Mouse (Mus musculus) intestine, postnatal 0 days (tissue): ENCODE data around the gene Igsf3. TPM values are rescaled to one million over a fixed set of nuclear protein-coding genes. Genes with fewer than 3 reads are reported as not detected.

ENCODE experiments used
- ATAC-seq: fragments of 200-750 bp; cut with Nextera tagmentation; 2 replicates; pipeline ENCODE4 v1.8.0; 2017; ENCODE audit warnings: mild to moderate bottlenecking, moderate TSS enrichment, moderate library complexity
- H3K27ac ChIP-seq: fragments of 300-500 bp; sonication (generic); 2 replicates; pipeline ENCODE4 v1.5.1; 2014; ENCODE audit warnings: mild to moderate bottlenecking, low read depth, low read length, moderate library complexity
- H3K27me3 ChIP-seq: fragments of 300-500 bp; sonication (generic); replicated peaks from 2 replicates; pipeline ENCODE4 v1.6.1; 2014; ENCODE audit warnings: low read length, mixed read lengths; ENCODE audit not compliant: control insufficient read depth, insufficient read depth
- H3K36me3 ChIP-seq: fragments of 300-500 bp; sonication (generic); 2 replicates; pipeline ENCODE4 v1.6.1; 2014; ENCODE audit warnings: mild to moderate bottlenecking, moderate library complexity; ENCODE audit not compliant: control insufficient read depth, insufficient read depth
- H3K4me1 ChIP-seq: fragments of 300-500 bp; sonication (generic); replicated peaks from 2 replicates; pipeline ENCODE4 v1.6.1; 2014; ENCODE audit warnings: antibody characterized with exemption, low read length, mixed read lengths; ENCODE audit not compliant: control insufficient read depth, insufficient read depth
- H3K4me2 ChIP-seq: fragments of 300-500 bp; sonication (generic); replicated peaks from 2 replicates; pipeline ENCODE4 v1.6.1; 2014; ENCODE audit warnings: low read depth, mild to moderate bottlenecking, moderate library complexity
- H3K4me3 ChIP-seq: fragments of 300-500 bp; sonication (generic); 2 replicates; pipeline ENCODE4 v1.5.1; 2014; ENCODE audit warnings: low read depth, low read length
- H3K9ac ChIP-seq: fragments of 300-500 bp; sonication (generic); 2 replicates; pipeline ENCODE4 v1.6.1; 2014; ENCODE audit warnings: mild to moderate bottlenecking, low read depth, low read length
- H3K9me3 ChIP-seq: fragments of 300-500 bp; sonication (generic); 2 replicates; pipeline ENCODE4 v1.6.1; 2016; ENCODE audit warnings: mixed run types; ENCODE audit not compliant: control insufficient read depth
- CTCF ChIP-seq: sonication (generic); IDR thresholded peaks from 2 replicates; pipeline ENCODE4 v1.5.1; 2016; ENCODE audit warnings: low read depth, mild to moderate bottlenecking, control low read depth, antibody characterized with exemption, moderate library complexity
- WGBS: fragments of 180-500 bp; shearing (Covaris S2); extraction: QIAGEN DNeasy Blood & Tissue Kit; methylation state at CpG from one replicate; pipeline ENCODE4 v1.1.7; 2014; 5-methylcytosine and 5-hydroxymethylcytosine counted together
- polyA plus RNA-seq: library from polyadenylated mRNA; unstranded; fragments of >200 nt; fragmentation: Nextera tagmentation; extraction: Ambion mirVana; gene quantifications from 2 replicates; pipeline ENCODE4 v1.2.1, GENCODE M21; 2015

Gene Igsf3
- polyA plus RNA-seq, 1 experiment from 2014 or later: 13.0 TPM

DNA sequence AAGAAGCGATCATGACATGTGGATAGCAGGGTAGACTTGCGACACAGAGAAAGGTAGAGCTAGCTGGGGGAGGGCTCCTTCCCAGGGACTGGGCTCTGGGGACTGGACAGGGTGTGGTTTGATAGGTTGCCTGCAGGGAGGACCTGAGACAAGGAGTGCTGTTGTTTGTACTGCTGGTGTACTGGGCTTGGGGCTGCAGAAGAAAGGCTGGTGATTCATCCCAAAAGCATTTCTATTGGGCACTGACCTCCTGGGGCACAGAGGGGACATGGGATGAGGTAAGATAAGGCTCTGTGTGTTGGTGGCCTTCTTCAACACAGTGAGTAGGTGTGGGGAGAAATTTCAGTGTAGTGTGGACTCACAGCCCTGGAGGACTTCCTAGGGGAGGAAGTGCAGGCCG is 29.2 kb downstream of the Igsf3 start:
- Histone ChIP-seq H3K9ac (no peak overlapping the region), H3K4me1 (0 out of 2 replicates have a peak, but pooled peaks cover 4% of the 10 kb centered on the region), H3K27ac (no peak overlapping the region), H3K9me3 (no peaks in the 10 kb centered on the region), H3K36me3 (no peaks in the 10 kb centered on the region), H3K27me3 (no peaks in the 10 kb centered on the region), H3K4me2 (no peak overlapping the region), H3K4me3 (no peak overlapping the region)
- no peak for TF ChIP-seq CTCF
- ATAC-seq: peak; percentile 63
- WGBS: 32% methylated on average over 3 of the region's 3 CpGs

DNA sequence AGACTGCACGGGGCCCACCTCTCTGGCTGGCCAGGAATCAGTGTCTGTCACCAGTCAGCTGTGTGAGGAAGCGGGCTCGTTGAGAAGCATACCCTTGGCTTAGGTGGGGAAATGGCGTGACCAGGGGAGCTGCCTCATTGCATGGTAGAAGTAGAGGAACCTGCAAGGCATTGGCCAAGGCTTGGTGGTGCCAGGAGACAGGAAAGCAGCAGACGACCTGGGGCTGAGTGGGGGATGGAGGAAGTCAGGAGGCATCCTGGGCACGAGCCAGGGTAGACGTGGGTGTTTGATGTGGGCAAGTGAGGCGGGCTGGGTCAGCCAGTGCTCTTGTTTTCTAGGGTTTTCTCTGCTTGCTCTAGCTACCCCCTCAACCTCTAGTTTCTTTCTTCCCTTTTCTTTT is 30.7 kb downstream of the Igsf3 start:
- no peak overlapping the region for H3K27ac ChIP-seq
- ATAC-seq: no peak
- no peaks in the 10 kb centered on the region for H3K27me3 ChIP-seq
- no peak overlapping the region for H3K9ac ChIP-seq
- 80% methylated on average over 8 of the region's 8 CpGs for WGBS
- H3K4me2 ChIP-seq: no peak overlapping the region
- H3K4me3 ChIP-seq: no peak overlapping the region
- 0 out of 2 replicates have a peak, but pooled peaks cover 4% of the 10 kb centered on the region for H3K4me1 ChIP-seq
- no peaks in the 10 kb centered on the region for H3K9me3 ChIP-seq
- no peaks in the 10 kb centered on the region for H3K36me3 ChIP-seq
- TF ChIP-seq CTCF: no peak

DNA sequence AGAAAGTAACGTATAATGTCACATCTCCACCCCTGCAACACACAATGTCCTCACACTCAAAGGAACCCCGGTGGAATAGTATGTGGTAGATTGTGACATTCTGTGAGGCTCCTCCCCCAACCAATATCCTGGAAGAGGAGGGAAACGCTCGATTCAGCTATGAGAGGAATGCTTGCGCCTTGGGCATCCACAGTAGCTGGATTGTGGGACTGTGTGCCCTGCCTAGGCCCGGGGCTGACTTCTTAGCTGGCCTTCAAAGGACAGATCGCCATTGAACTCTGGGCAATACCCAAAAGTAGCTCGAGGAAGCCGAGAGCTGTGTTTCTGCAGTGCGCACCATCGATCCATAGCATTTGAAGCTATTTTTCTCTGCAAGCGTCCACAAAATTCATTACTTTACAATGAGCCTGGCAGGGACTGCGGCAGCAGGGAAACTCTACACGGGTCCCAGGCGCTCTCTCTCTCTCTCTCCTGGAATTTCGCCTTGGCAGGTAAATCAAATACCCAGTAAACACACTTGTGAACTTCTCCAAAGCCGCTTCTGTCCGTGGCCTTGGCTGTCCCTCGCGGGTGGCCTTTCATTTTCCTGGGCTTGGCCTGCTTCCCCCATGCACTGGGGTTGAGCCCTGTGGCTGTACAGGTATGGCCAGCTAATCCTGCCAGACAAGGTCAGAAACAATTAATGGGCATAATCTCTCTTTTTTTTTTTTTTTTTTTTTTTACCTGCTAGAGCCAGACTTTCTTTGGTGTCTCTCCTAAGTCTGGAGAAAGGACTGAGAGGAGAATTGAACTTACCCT is 32.3 kb downstream of the Igsf3 start:
- no peak overlapping the region for H3K27ac ChIP-seq
- no peaks in the 10 kb centered on the region for H3K36me3 ChIP-seq
- 0 out of 2 replicates have a peak, but pooled peaks cover 4% of the 10 kb centered on the region for H3K4me1 ChIP-seq
- H3K4me2 ChIP-seq: no peak overlapping the region
- TF ChIP-seq CTCF: no peak
- WGBS: 41% methylated on average over 20 of the region's 20 CpGs
- no peak overlapping the region for H3K9ac ChIP-seq
- no peaks in the 10 kb centered on the region for H3K9me3 ChIP-seq
- no peaks in the 10 kb centered on the region for H3K27me3 ChIP-seq
- no peak for ATAC-seq
- no peak overlapping the region for H3K4me3 ChIP-seq

DNA sequence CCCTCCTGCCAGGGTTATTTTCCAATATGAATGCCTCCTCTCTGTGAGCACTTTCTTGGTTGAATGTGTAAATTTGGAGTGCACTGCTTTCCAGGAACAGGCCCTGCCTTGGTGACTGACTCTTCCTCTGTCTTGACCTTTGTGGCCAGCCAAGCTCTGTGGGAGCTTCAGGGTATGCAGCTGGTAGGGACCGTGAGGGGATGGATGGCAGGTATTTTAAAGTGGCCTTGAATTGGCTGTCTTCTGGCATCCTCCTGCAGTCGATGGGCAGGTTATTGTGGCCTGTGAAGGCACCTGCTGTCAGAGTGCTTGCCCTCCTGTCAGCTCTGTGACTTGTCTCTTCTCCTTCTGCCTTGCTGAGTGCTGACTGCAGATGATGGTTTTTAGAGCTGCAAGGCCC is 33.3 kb downstream of the Igsf3 start:
- no peak overlapping the region for H3K4me3 ChIP-seq
- no peak for TF ChIP-seq CTCF
- no peaks in the 10 kb centered on the region for H3K27me3 ChIP-seq
- ATAC-seq: no peak
- H3K36me3 ChIP-seq: no peaks in the 10 kb centered on the region
- 47% methylated on average over 2 of the region's 2 CpGs for WGBS
- no peak overlapping the region for H3K4me2 ChIP-seq
- no peak overlapping the region for H3K9ac ChIP-seq
- no peak overlapping the region for H3K27ac ChIP-seq
- H3K4me1 ChIP-seq: 0 out of 2 replicates have a peak, but pooled peaks cover 4% of the 10 kb centered on the region
- H3K9me3 ChIP-seq: no peaks in the 10 kb centered on the region

DNA sequence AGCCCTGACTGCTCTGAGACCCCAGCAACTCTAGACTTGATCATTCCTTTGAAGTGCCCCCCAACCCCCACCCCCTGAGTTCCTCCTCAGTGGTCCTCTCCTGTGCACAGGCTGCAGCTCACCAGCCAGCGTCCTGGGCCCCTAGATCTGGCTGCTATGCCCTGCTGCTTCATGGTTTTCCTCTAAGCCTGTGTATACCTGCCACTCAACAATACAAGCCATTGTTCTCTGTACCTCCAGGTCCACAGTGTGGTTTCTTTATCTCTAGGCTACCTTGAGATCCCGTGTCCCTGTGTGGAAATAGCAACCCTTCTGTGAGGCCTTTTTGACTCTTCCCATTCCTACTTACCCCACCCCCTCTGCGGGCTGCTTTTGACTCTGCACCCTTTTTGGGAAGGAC is 33.9 kb downstream of the Igsf3 start:
- ATAC-seq: peak; percentile 70
- TF ChIP-seq CTCF: 0 out of 2 replicates have a peak, but pooled peaks have one; percentile 2
- H3K9ac ChIP-seq: no peak overlapping the region
- H3K27ac ChIP-seq: no peak overlapping the region
- H3K4me3 ChIP-seq: no peak overlapping the region
- no peaks in the 10 kb centered on the region for H3K36me3 ChIP-seq
- H3K4me1 ChIP-seq: no peaks in the 10 kb centered on the region
- 38% methylated on average over 3 of the region's 3 CpGs for WGBS
- no peak overlapping the region for H3K4me2 ChIP-seq
- no peaks in the 10 kb centered on the region for H3K27me3 ChIP-seq
- H3K9me3 ChIP-seq: no peaks in the 10 kb centered on the region

DNA sequence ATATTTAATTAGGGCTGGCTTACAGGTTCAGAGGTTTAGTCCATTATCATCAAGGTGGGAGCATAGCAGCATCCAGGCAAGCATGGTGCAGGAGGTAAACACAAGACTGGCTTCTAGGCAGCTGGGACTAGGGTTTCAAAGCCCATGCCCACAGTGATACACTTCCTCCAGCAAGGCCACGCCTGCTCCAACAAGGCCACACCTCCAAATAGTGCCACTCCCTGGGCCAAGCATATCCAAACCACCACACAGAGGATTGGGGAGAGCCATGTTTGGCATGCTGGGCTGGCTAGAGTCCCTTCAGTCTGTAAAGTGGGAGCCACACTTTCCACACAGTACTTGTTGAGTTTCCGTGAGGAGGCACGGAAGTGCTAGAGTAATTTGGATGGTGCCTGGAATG is 34.7 kb downstream of the Igsf3 start:
- Histone ChIP-seq H3K9me3 (no peaks in the 10 kb centered on the region), H3K9ac (no peak overlapping the region), H3K27me3 (no peaks in the 10 kb centered on the region), H3K4me1 (no peaks in the 10 kb centered on the region), H3K27ac (no peak overlapping the region), H3K4me3 (no peak overlapping the region), H3K36me3 (no peaks in the 10 kb centered on the region), H3K4me2 (no peak overlapping the region)
- WGBS: 77% methylated on average over 3 of the region's 3 CpGs
- TF ChIP-seq CTCF: no peak
- ATAC-seq: no peak
